ENCODE assay signal across 9 mouse cellular contexts in the genomic region with DNA sequence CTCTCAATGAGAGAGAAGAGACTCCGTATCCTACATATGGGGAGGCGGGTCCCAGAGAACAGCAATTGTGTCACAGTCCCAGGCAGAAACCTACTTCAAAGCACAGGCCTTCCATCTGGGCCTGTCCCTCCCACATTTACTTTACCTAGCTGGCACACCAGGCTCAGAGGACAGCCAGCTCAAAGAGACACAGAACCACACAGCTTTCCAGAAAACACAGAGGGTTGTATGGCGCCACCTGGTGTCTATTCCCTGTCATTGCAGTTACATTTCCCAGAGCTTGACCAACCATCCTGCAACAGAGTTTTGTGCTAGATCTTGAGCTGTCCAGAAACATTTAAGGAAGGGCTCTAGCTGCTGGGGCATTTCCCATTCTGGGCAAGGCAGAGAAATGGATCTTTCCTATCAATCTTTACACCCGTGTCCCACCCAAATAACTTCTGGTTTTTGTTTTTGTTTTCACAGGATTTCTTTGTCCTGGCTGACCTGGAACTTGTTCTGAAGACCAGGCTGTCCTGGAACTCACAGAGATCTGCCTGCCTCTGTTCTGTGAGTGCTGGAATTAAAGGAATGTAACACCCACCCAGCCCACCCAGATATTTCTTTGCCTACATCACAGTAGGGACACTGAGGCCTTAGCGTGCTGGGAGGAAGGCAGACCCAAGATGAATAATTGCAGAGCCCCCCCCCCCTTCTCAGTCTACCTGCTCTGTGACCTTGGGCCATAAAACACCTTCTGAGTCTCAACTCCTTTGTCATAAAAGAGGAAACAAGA. TPM values are rescaled to one million over a fixed set of nuclear protein-coding genes. Genes with fewer than 3 reads are reported as not detected.
DNase-seq lines count a peak whose midpoint lies in the region; ATAC-seq and TF ChIP-seq lines count a peak whose summit lies in the region.
"Had no signal": no experiment of that assay in that cellular context is flagged by ENCODE, and none has a peak within 500 bp of the region (broad histone marks: within the 10 kb centered on the region; RNA-seq: fewer than 3 reads in every experiment).

No protein-coding gene starts in this region.

- 51% methylated on average over 5 of the region's 5 CpGs for WGBS in kidney, adult 2 months
- WGBS in limb, embryonic 11.5 days, result 31% methylated on average over 5 of the region's 5 CpGs

- no peak overlapping the region for H3K4me2 ChIP-seq in limb, embryonic 11.5 days (ENCODE audit: low read depth, severe bottlenecking)

- H3K9me3 ChIP-seq in limb, embryonic 11.5 days (ENCODE audit: control insufficient read depth, low read length), result no peaks in the 10 kb centered on the region

- H3K9ac ChIP-seq in limb, embryonic 11.5 days (ENCODE audit: low read length), result no peak overlapping the region

- no peak overlapping the region for H3K4me3 ChIP-seq in cortical plate, adult 2 months (ENCODE audit: insufficient read depth, low read length)
- H3K4me3 ChIP-seq in kidney, adult 2 months (ENCODE audit: insufficient read depth, low read depth, low read length), result no peak overlapping the region
- no peak overlapping the region for H3K4me3 ChIP-seq in limb, embryonic 11.5 days (ENCODE audit: low read depth, low read length)
- H3K4me3 ChIP-seq: erythroblast, embryonic 14.5 days had no signal

- no peaks in the 10 kb centered on the region for H3K27me3 ChIP-seq in kidney, adult 2 months (replicated peaks; ENCODE audit: control insufficient read depth, insufficient read depth, low read length)
- 0 out of 2 replicates have a peak, but pooled peaks cover 2% of the 10 kb centered on the region for H3K27me3 ChIP-seq in limb, embryonic 11.5 days (ENCODE audit: control insufficient read depth, insufficient read depth, low read length)
- no peaks in the 10 kb centered on the region for H3K27me3 ChIP-seq in splenic B cell, adult 2 months (ENCODE audit: control insufficient read depth, insufficient read depth, low read length, poor library complexity, severe bottlenecking)

- peak; percentile 40; the same call in 1 of the 2 replicates for ATAC-seq in limb, embryonic 11.5 days (ENCODE audit: insufficient number of reproducible peaks, low FRiP score, low TSS enrichment, low read depth)

- no peaks in the 10 kb centered on the region for H3K4me1 ChIP-seq in cortical plate, adult 2 months (ENCODE audit: control insufficient read depth, insufficient read depth, low read length)
- H3K4me1 ChIP-seq in kidney, adult 2 months (ENCODE audit: control insufficient read depth, insufficient read depth, low read length), result no peaks in the 10 kb centered on the region
- H3K4me1 ChIP-seq in limb, embryonic 11.5 days (ENCODE audit: control insufficient read depth, insufficient read depth, low read length), result peaks cover 28% of the 10 kb centered on the region

- DNase-seq in 416B (ENCODE audit: low read depth), result peak; percentile 84
- DNase-seq in adrenal gland, adult (ENCODE audit: inconsistent age in 2 of 2, low spot score in 1 of 2), result peak; percentile 73 to 93
- peak; percentile 53 to 56 for DNase-seq in gastrocnemius, postnatal 36 days
- peak; percentile 87 for DNase-seq in kidney, adult 2 months
- DNase-seq in limb, embryonic 11.5 days (ENCODE audit: low spot score), result peak; percentile 92
- peak; percentile 73 for DNase-seq in naive thymus-derived CD4-positive, alpha-beta T cell, adult 2 months (ENCODE audit: low read depth)
- DNase-seq in splenic B cell, adult 2 months (ENCODE audit: low read depth, low spot score), result peak; percentile 80

- no peak overlapping the region for H3K27ac ChIP-seq in cortical plate, adult 2 months (ENCODE audit: insufficient read depth, low read length)
- no peak overlapping the region for H3K27ac ChIP-seq in kidney, adult 2 months (ENCODE audit: insufficient read depth, low read depth, low read length)
- H3K27ac ChIP-seq in limb, embryonic 11.5 days (replicated peaks; ENCODE audit: low read depth, low read length), result no peak overlapping the region

- no peaks in the 10 kb centered on the region for H3K36me3 ChIP-seq in kidney, adult 2 months (ENCODE audit: control insufficient read depth, insufficient read depth, low read length)
- H3K36me3 ChIP-seq in limb, embryonic 11.5 days (ENCODE audit: control insufficient read depth, insufficient read depth, low read length), result no peaks in the 10 kb centered on the region
- no peaks in the 10 kb centered on the region for H3K36me3 ChIP-seq in splenic B cell, adult 2 months (ENCODE audit: control insufficient read depth, insufficient read depth, low read length, poor library complexity, severe bottlenecking)

- peak; percentile 98 for TF ChIP-seq CTCF in cortical plate, adult 2 months (IDR thresholded peaks at IDR 0.05; ENCODE audit: extremely low read depth, insufficient read depth, low read length)
- peak; percentile 95 for TF ChIP-seq CTCF in kidney, adult 2 months (conservative IDR thresholded peaks at IDR 0.05; ENCODE audit: insufficient read depth, insufficient read length, low read depth, low read length)

- intact Hi-C loops in gastrocnemius, postnatal 36 days (cut with DNase I), result loop anchor here (1.0 to 2.0 kb wide), 4 partner anchors 63 to 171 kb away; no protein-coding TSS in a partner anchor

- TF ChIP-seq POLR2A in cortical plate, adult 2 months (IDR thresholded peaks at IDR 0.05; ENCODE audit: extremely low read depth, insufficient read depth, low read length), result no peak
- TF ChIP-seq POLR2A in kidney, adult 2 months (IDR thresholded peaks at IDR 0.05; ENCODE audit: low read depth, low read length), result no peak

RNA-seq across cellular contexts. Expression of a gene that starts 29.3 kb away (rescaled TPM):
- 0.25 and 0.36 TPM in 2 replicates for polyA plus RNA-seq in cortical plate, adult 2 months (2012; rRNA removed)
- total RNA-seq in gastrocnemius, postnatal 36 days (2021), result not detected
- polyA plus RNA-seq in kidney, adult 2 months (2012; rRNA removed), result 5.1 and 6.9 TPM in 2 replicates
- not detected in 2 replicates for polyA plus RNA-seq in limb, embryonic 11.5 days (2014; fragmentation: Nextera tagmentation; extraction: Ambion mirVana)
- polyA plus RNA-seq: erythroblast, embryonic 14.5 days had no signal
